Mouse (Mus musculus): ENCODE data around the gene Spns1. TPM values are rescaled to one million over a fixed set of nuclear protein-coding genes. Genes with fewer than 3 reads are reported as not detected.

The Spns1 gene
- polyA plus RNA-seq, 1 experiment from 2014 or later, result 54.3 TPM

DNA sequence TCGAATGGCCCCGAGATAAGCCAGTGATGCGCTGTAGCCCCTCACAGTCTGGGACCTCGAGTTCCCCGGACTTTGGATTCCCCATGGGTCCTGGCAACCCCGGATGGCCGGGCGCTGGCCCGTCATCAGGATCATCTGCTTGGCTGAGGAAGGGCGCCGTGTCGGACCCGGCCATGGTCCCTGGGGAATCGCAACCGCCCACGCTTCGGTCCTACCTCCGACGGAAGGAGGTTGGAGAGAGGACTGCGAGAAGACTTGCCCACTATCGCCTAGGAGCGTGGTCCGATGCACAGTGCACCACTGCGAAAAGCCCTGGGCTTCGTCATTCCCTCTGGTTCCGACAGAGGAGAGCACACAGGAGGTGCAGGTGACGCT, 360 bp downstream of the Spns1 start:
- Histone ChIP-seq H3K9ac (ENCODE audit: low read length) (peak overlapping the region; percentile 89), H3K4me1 (replicated peaks; ENCODE audit: control insufficient read depth, insufficient read depth, low read length) (peaks cover 17% of the 10 kb centered on the region), H3K4me2 (ENCODE audit: low read depth, low read length) (peak overlapping the region; percentile 94), H3K4me3 (ENCODE audit: low read length) (peak overlapping the region; percentile 93), H3K27ac (ENCODE audit: low read length) (peak overlapping the region; percentile 36; the same call in 1 of the 2 replicates), H3K27me3 (ENCODE audit: control insufficient read depth, insufficient read depth, low read depth, low read length) (no peaks in the 10 kb centered on the region), H3K9me3 (ENCODE audit: control insufficient read depth, low read length) (no peaks in the 10 kb centered on the region), H3K36me3 (ENCODE audit: control insufficient read depth, insufficient read depth, low read length) (no peaks in the 10 kb centered on the region)
- 0% methylated on average over 27 of the region's 27 CpGs for WGBS
- ATAC-seq (ENCODE audit: low read depth), result peak; percentile 55

DNA sequence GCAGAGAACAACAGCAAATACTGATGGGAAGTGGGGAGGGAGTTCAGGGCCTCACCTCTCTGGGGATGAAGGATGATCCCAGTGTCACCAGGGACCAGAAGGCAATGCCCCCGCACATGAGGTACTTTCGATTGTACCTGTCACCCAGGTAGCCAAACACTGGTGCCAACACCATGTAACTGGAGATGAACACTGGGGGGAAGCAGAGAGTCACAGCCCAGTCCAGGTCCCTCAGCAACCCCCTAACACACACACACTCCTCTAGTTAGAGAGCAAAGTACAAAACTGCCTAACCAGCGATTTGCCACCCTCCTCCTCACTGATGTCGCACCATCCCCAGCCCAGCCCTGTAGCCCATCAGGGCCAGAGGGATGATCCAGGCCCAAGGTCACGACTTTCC, 2.2 kb downstream of the Spns1 start:
- no peaks in the 10 kb centered on the region for H3K27me3 ChIP-seq (ENCODE audit: control insufficient read depth, insufficient read depth, low read depth, low read length)
- H3K27ac ChIP-seq (ENCODE audit: low read length), result no peak overlapping the region
- ATAC-seq (ENCODE audit: low read depth), result no peak
- no peak overlapping the region for H3K4me3 ChIP-seq (ENCODE audit: low read length)
- H3K36me3 ChIP-seq (ENCODE audit: control insufficient read depth, insufficient read depth, low read length), result peaks cover 8% of the 10 kb centered on the region; the same call in 1 of the 2 replicates
- H3K4me2 ChIP-seq (ENCODE audit: low read depth, low read length), result no peak overlapping the region
- WGBS, result 70% methylated on average over 5 of the region's 5 CpGs
- H3K9ac ChIP-seq (ENCODE audit: low read length), result no peak overlapping the region
- no peaks in the 10 kb centered on the region for H3K9me3 ChIP-seq (ENCODE audit: control insufficient read depth, low read length)
- H3K4me1 ChIP-seq (replicated peaks; ENCODE audit: control insufficient read depth, insufficient read depth, low read length), result peaks cover 17% of the 10 kb centered on the region

DNA sequence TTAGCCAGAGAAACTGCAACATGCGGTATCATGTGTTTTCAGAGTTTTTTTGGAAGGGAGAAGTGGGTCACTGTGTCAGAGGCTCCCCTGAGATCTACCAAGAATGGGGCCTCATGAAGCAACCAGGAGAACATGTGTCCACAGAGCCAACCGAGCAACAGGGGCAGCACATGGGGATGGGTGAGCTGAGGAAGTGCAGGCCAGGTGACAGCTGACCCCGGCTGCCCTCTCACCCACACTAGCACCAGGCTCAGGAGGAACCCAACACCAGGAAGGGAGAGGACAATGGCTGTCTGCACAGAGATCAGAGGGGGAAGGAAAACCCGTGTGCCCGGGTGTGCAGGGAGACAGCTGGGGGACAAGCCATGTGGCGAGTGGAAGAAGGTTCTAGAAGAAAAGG, 2.7 kb downstream of the Spns1 start:
- no peak overlapping the region for H3K27ac ChIP-seq (ENCODE audit: low read length)
- no peaks in the 10 kb centered on the region for H3K27me3 ChIP-seq (ENCODE audit: control insufficient read depth, insufficient read depth, low read depth, low read length)
- no peak overlapping the region for H3K4me3 ChIP-seq (ENCODE audit: low read length)
- no peak overlapping the region for H3K4me2 ChIP-seq (ENCODE audit: low read depth, low read length)
- peaks cover 9% of the 10 kb centered on the region; the same call in 1 of the 2 replicates for H3K36me3 ChIP-seq (ENCODE audit: control insufficient read depth, insufficient read depth, low read length)
- ATAC-seq (ENCODE audit: low read depth), result no peak
- peaks cover 17% of the 10 kb centered on the region for H3K4me1 ChIP-seq (replicated peaks; ENCODE audit: control insufficient read depth, insufficient read depth, low read length)
- WGBS, result 69% methylated on average over 6 of the region's 6 CpGs
- no peaks in the 10 kb centered on the region for H3K9me3 ChIP-seq (ENCODE audit: control insufficient read depth, low read length)
- no peak overlapping the region for H3K9ac ChIP-seq (ENCODE audit: low read length)

DNA sequence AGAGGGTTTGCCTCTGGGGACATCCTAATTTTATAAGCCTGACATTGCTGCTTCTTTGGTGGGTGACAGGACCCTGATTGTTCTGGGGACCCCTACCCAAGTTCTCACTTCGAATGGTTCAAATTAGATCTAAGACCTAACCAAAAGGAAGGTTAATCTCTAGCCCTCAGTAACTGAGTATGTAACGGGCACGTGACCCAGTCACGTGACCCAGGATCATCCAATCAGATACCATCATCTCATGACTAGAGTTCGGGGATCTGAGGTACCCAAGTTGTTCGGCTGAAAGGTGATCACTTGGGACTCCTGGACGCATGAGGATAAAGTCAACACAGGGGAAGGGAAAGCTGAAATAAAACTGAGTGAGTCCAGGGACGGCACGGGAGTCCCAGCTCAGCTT, 4.2 kb downstream of the Spns1 start:
- Histone ChIP-seq H3K4me3 (ENCODE audit: low read length) (no peak overlapping the region), H3K9ac (ENCODE audit: low read length) (no peak overlapping the region), H3K4me1 (replicated peaks; ENCODE audit: control insufficient read depth, insufficient read depth, low read length) (peaks cover 12% of the 10 kb centered on the region), H3K36me3 (ENCODE audit: control insufficient read depth, insufficient read depth, low read length) (peaks cover 9% of the 10 kb centered on the region; the same call in 1 of the 2 replicates), H3K9me3 (ENCODE audit: control insufficient read depth, low read length) (no peaks in the 10 kb centered on the region), H3K4me2 (ENCODE audit: low read depth, low read length) (no peak overlapping the region), H3K27ac (ENCODE audit: low read length) (no peak overlapping the region), H3K27me3 (ENCODE audit: control insufficient read depth, insufficient read depth, low read depth, low read length) (no peaks in the 10 kb centered on the region)
- no peak for ATAC-seq (ENCODE audit: low read depth)
- WGBS, result 80% methylated on average over 9 of the region's 9 CpGs

DNA sequence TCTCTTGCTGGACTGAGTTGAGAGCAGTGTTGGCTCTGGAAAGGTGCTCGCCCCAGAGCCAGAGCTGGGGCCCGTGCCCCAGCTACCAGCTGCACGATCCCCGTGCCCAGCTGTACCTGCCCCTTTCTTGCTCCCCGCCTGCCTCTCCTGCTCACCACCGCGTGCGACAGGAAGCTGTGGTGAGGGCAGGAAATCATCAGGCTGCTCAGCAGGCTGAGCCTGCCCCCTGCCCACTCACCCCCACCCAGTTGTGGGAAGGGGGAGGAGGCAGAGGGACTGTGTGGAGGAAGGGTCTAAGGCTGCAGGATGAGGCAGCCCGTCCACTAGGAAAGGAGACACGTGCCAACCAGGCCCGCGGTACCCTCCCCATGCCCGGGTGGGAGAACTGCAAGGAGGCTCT, 7.9 kb downstream of the Spns1 start, which contains the start of gene Lat:
Lat (minus strand) TSS at position 178 of the 400 bp plus-strand sequence.
- no peaks in the 10 kb centered on the region for H3K4me1 ChIP-seq (replicated peaks; ENCODE audit: control insufficient read depth, insufficient read depth, low read length)
- no peak within 1 kb of the TSS for H3K4me2 ChIP-seq (ENCODE audit: low read depth, low read length)
- H3K27me3 ChIP-seq (ENCODE audit: control insufficient read depth, insufficient read depth, low read depth, low read length), result no peaks in the 10 kb centered on the region
- H3K9ac ChIP-seq (ENCODE audit: low read length), result no peak within 1 kb of the TSS
- H3K36me3 ChIP-seq (ENCODE audit: control insufficient read depth, insufficient read depth, low read length), result peaks cover 9% of the 10 kb centered on the region; the same call in 1 of the 2 replicates
- peak; percentile 49; the same call in 1 of the 2 replicates for ATAC-seq (ENCODE audit: low read depth)
- WGBS, result 58% methylated on average over 12 of the region's 13 CpGs
- H3K9me3 ChIP-seq (ENCODE audit: control insufficient read depth, low read length), result no peaks in the 10 kb centered on the region
- H3K4me3 ChIP-seq (ENCODE audit: low read length), result no peak within 1 kb of the TSS
- H3K27ac ChIP-seq (ENCODE audit: low read length), result no peak within 1 kb of the TSS

DNA sequence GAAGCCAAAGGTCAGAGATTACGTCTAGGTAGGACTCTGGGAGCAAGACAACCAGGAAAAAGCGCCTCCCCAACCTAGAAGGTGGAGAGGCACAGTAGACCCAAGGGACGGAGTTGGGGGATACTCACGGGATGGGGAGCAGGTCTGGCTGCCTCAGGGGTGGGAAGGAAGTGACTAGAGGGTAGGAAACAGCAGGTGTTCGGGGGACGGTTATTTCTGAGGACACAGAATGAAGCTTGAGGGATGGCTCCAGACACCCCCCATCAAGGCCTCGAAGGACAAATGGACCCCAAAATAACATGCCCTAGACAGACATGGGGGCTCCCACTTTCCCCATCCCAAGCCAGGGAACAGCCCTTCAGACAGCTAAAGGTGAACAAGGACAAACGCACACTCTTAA, 8.9 kb downstream of the Spns1 start:
- Histone ChIP-seq H3K27ac (ENCODE audit: low read length) (no peak overlapping the region), H3K27me3 (ENCODE audit: control insufficient read depth, insufficient read depth, low read depth, low read length) (no peaks in the 10 kb centered on the region), H3K9me3 (ENCODE audit: control insufficient read depth, low read length) (no peaks in the 10 kb centered on the region), H3K4me1 (replicated peaks; ENCODE audit: control insufficient read depth, insufficient read depth, low read length) (no peaks in the 10 kb centered on the region), H3K36me3 (ENCODE audit: control insufficient read depth, insufficient read depth, low read length) (peaks cover 9% of the 10 kb centered on the region; the same call in 1 of the 2 replicates), H3K4me2 (ENCODE audit: low read depth, low read length) (no peak overlapping the region), H3K9ac (ENCODE audit: low read length) (no peak overlapping the region), H3K4me3 (ENCODE audit: low read length) (no peak overlapping the region)
- no peak for ATAC-seq (ENCODE audit: low read depth)
- WGBS, result 83% methylated on average over 8 of the region's 8 CpGs

DNA sequence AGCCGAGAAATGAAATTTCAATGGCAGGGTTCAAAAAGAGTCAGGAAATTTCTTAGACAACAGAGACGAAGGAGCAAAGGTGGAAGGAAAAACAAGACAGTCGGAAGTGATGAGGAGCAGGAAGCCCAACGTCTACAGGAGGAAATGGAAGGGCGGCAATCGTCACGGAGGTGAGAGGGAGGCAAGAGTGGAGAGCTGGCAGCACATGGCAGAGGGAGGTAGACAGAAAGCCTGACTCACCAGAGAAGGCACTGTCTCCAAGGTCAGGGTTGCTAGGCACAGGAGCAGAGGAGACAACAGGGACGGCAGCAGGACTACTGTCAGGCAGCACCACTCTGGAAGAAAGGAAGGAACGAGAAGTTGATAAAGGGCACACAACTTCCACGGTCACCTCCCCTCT, 9.6 kb downstream of the Spns1 start:
- Histone ChIP-seq H3K4me3 (ENCODE audit: low read length) (no peak overlapping the region), H3K27me3 (ENCODE audit: control insufficient read depth, insufficient read depth, low read depth, low read length) (no peaks in the 10 kb centered on the region), H3K9ac (ENCODE audit: low read length) (no peak overlapping the region), H3K27ac (ENCODE audit: low read length) (no peak overlapping the region), H3K9me3 (ENCODE audit: control insufficient read depth, low read length) (no peaks in the 10 kb centered on the region), H3K4me2 (ENCODE audit: low read depth, low read length) (no peak overlapping the region), H3K4me1 (replicated peaks; ENCODE audit: control insufficient read depth, insufficient read depth, low read length) (no peaks in the 10 kb centered on the region), H3K36me3 (ENCODE audit: control insufficient read depth, insufficient read depth, low read length) (peaks cover 9% of the 10 kb centered on the region; the same call in 1 of the 2 replicates)
- ATAC-seq (ENCODE audit: low read depth), result no peak
- WGBS, result 78% methylated on average over 10 of the region's 10 CpGs

DNA sequence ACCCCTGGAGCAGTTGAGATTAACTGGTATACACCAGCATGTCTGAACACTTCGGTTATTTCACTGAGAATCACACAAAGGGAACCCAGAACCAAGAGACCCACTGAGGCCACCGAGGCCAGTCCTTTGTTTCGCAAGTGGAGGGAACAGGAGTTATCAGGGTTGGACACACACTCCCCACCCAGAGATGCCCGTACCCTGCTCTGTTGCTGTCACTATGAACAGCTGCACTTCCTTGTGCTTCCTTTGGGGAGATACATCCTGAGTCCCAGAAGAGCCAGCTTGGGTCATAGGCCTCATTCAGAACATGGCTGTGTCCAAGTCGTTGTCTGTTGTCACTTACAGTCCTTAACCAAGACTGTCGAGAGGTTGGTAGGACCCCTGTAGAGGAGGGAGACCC, 14.2 kb downstream of the Spns1 start:
- no peaks in the 10 kb centered on the region for H3K9me3 ChIP-seq (ENCODE audit: control insufficient read depth, low read length)
- 73% methylated on average over 6 of the region's 6 CpGs for WGBS
- no peak overlapping the region for H3K4me3 ChIP-seq (ENCODE audit: low read length)
- H3K27ac ChIP-seq (ENCODE audit: low read length), result no peak overlapping the region
- no peaks in the 10 kb centered on the region for H3K4me1 ChIP-seq (replicated peaks; ENCODE audit: control insufficient read depth, insufficient read depth, low read length)
- no peaks in the 10 kb centered on the region for H3K27me3 ChIP-seq (ENCODE audit: control insufficient read depth, insufficient read depth, low read depth, low read length)
- no peak overlapping the region for H3K9ac ChIP-seq (ENCODE audit: low read length)
- no peak overlapping the region for H3K4me2 ChIP-seq (ENCODE audit: low read depth, low read length)
- no peak for ATAC-seq (ENCODE audit: low read depth)
- H3K36me3 ChIP-seq (ENCODE audit: control insufficient read depth, insufficient read depth, low read length), result no peaks in the 10 kb centered on the region

DNA sequence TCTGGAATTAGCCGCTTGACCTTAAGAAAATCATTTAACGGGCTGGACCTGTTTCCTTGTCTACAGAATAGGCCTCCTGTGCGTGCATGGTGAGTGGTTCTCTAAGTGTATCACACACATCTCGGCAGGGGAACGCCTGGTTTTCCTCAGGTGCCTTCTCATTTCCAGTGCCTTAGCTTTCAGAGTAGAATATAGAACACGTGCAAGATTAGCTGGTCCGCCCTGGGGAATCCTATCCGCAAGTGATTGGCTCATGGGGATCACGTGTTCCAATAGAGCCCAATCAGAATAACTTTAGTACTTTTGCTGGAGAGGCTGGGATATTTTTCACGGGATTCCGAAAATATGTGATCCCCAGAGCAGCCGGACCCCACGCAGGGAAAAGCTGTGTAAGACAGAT, 18.2 kb downstream of the Spns1 start:
- Histone ChIP-seq H3K36me3 (ENCODE audit: control insufficient read depth, insufficient read depth, low read length) (no peaks in the 10 kb centered on the region), H3K27ac (ENCODE audit: low read length) (no peak overlapping the region), H3K9me3 (ENCODE audit: control insufficient read depth, low read length) (no peaks in the 10 kb centered on the region), H3K9ac (ENCODE audit: low read length) (no peak overlapping the region), H3K4me2 (ENCODE audit: low read depth, low read length) (no peak overlapping the region; the same call in 1 of the 2 replicates), H3K27me3 (ENCODE audit: control insufficient read depth, insufficient read depth, low read depth, low read length) (no peaks in the 10 kb centered on the region), H3K4me1 (replicated peaks; ENCODE audit: control insufficient read depth, insufficient read depth, low read length) (no peaks in the 10 kb centered on the region), H3K4me3 (ENCODE audit: low read length) (no peak overlapping the region)
- ATAC-seq (ENCODE audit: low read depth), result no peak
- WGBS, result 69% methylated on average over 13 of the region's 13 CpGs

DNA sequence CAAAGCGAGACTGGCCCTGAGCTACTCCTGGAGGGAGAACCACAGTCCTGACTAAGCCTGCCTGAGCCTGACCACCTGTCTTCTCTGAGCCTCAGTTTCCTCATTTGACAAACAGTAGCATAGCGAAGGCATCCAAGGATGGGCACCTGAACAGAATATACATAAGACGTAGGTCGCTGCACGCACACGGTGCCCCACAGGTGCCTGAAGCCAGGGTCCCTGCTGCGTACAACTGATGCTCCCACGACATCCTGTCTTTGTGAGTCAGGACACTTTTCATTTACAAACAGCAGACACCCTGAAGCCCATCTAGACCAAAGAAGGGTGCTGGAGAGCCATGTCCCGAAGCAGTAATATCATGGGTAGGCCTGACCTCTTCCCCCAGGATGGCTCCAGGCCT, 18.8 kb downstream of the Spns1 start:
- H3K27ac ChIP-seq (ENCODE audit: low read length), result no peak overlapping the region
- ATAC-seq (ENCODE audit: low read depth), result no peak
- WGBS, result 89% methylated on average over 9 of the region's 9 CpGs
- H3K4me2 ChIP-seq (ENCODE audit: low read depth, low read length), result no peak overlapping the region
- no peak overlapping the region for H3K4me3 ChIP-seq (ENCODE audit: low read length)
- H3K27me3 ChIP-seq (ENCODE audit: control insufficient read depth, insufficient read depth, low read depth, low read length), result no peaks in the 10 kb centered on the region
- no peaks in the 10 kb centered on the region for H3K4me1 ChIP-seq (replicated peaks; ENCODE audit: control insufficient read depth, insufficient read depth, low read length)
- H3K36me3 ChIP-seq (ENCODE audit: control insufficient read depth, insufficient read depth, low read length), result no peaks in the 10 kb centered on the region
- H3K9ac ChIP-seq (ENCODE audit: low read length), result no peak overlapping the region
- H3K9me3 ChIP-seq (ENCODE audit: control insufficient read depth, low read length), result no peaks in the 10 kb centered on the region

Measured in lung, embryonic 16.5 days (tissue).